Mouse (Mus musculus) gastrocnemius, adult 8-10 months (tissue): ENCODE results near the gene Usp6nl. TPM values are rescaled to one million over a fixed set of nuclear protein-coding genes. Genes with fewer than 3 reads are reported as not detected.

ENCODE experiments used
- DNase-seq, 2 experiments: peaks; one replicate each; pipeline ENCODE4 v3.0.0; 2022; ENCODE audit warnings: low spot score in 2 of 2
- total RNA-seq, 4 experiments: library from RNA; stranded (reverse); gene quantifications; 2 replicates each; pipeline ENCODE4 v1.2.4; 2022

Usp6nl gene
- total RNA-seq, 4 experiments from 2014 or later: 2.5 to 3.4 (median 2.8) TPM

DNA sequence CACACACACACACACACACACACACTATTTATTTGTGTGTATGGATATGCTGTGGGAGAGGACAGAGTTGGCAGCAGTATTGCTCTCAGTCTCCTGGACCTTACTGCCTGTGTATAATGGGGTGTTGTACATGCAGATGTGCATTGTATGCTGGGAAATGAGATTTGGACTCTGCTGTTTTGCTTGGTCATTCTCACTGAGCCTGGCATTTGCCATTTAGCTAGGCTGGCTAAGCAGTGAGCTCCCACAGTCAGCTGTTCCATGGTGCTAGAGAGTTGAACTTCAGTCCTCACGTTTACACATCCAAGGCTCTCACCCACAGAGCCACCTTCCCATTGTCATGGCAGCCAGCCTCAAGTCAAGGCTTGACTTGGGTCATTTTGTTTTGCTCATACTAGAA lies 90.2 kb downstream of the Usp6nl start:
- DNase-seq: no peak

DNA sequence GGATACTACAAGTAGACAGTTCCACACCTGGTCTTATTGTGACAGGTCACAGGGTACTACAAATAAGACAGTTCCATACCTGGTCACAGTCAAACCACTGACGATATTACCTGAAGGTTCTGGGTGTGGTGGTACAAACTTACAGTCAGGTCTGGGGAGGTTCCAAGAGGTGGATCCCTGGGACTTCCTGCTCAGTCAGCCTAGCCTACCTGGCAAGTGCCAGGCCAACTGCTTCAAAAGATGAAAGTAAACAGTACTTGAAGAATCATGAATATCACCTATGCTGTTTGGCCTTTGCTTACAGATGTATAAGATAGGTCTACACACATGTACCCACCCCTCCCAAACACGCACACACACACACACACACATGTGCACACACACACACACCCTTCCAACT lies 91.3 kb downstream of the Usp6nl start:
- DNase-seq: no peak

DNA sequence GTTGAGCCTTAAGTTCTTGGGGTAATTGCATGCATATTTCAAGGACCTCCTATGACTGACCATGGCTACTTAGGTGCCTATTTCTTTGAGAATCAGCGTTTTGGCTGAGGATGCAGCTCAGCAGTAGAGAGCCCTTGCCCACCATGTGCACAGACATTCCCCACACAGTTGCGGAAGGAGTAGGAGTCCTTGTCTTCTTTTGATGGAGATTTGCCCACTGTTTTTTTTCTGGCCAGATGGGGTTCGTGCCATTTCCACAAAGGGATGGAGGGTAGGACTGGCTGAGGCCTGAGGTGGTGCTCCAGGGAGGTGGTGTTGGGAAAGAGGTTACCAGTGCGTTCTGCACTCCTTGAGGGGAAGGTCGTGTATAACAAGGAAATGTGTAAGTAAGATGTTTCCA lies 91.9 kb downstream of the Usp6nl start:
- DNase-seq: no peak

DNA sequence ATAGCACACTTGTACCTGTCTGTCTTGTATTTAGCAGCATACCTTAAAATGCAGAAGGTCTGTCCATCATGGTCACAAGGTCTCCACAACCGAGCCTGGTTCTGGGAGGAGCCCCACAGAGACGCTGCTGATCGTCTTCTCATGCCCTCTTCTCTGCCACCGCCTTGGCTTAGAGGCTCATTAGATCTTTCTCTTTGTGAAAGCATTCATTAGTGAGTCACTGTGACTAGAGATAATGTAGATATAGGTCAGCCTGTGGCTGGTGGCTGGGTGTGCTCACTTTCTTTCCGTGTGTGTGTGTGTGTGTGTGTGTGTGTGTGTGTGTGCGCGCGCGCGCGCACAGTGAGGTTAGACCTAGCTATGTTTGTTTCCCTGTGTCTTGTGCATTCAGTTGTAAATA lies 94.7 kb downstream of the Usp6nl start:
- no peak for DNase-seq

DNA sequence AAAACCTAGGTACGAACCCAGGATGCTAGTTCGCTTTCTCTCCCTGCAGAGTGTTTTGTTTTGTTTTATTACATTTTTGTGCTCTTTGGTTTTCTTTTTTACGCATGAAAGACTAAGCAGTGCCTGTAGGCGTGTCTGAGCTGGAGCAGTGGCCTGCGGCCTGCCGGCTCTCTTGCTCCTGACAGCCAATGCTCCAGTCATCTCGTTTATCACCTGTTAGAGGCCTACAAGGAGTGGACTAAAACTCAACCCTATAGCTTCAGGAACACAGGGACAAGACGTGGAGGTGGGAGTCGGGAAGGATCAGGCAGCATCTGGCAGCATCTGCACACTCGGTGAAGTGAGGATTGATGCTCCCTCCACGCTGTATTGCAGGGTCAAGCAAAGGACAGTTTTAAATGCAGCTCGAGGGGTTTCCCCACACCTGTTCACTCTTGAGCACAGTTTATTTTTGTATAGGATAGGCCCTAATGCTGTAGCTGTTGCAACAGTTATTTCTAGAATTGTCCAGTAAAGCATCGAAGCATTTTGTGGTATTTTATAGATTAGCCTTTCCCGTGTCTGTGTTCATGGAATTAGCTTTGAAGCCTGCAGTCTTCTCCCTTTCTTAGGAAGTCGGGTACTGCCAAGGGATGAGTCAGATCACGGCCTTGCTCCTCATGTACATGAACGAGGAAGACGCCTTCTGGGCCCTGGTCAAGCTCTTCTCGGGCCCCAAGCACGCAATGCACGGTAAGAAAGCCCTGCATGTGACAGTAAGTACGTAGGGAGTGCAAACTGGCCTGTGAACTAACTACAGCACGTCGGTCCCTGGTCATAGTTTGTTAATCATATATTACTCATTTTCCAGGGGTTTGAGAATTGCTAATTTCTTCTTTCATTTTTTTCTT lies 101.4 kb downstream of the Usp6nl start:
- DNase-seq: no peak

DNA sequence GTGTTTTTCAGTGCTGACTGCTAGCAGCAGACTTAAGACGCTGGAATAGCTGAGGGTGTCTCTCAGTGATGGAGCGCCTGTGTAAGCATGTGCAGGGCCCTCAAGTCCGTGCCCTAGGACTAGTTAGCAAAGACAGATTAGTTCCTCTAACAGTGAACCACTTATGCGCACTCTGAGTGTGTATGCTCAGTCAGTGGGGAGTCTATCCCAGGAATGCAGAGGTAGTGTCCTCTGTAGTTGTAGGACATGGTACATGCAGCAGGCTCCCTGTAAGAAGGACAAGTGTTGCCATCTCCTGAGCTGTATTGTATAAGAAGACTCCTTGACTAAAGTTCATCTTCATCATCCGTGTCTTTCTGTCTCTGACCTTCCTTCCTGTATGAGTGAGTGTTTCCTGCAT lies 102.4 kb downstream of the Usp6nl start:
- DNase-seq: no peak

DNA sequence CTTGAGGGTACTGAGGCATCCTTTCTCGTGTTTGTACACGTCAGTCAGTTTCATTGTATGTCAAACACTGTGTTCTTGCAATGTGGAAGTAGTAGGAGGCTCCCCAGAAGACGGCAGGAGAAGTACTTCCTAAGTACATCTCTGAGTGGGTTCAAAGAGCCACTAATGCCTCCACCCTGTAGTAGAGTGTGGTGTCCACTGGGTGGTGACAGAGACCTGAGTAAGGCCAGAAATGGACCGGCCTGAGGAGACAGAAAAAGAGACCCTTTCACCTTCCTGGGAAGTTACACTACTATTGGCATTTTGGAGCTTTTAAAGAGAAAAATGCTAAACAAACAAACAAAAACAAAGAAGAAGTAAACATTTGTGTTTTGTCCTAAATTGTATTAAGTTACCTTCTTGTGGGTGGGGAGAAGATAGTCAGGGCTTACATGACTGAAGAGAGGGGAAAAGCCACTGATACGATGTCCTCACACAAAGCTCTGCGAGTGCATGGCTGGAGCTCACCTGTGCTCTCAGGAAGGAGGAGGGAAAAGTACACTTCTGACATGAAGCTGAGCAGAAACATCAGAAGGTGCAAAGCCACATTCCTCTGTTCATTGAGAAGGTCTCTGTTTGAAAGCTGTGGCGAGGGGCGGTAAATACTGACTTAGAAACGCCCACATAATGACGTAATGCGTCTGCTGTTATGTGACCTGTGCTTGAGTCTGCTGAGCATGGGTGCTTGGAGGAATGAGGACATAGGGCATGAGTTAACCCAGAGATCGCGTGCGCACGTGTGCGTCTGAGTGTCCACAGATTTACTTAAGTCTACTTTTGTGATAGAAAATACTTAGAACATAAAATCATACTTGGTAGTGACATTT lies 113.9 kb downstream of the Usp6nl start:
- DNase-seq: no peak

DNA sequence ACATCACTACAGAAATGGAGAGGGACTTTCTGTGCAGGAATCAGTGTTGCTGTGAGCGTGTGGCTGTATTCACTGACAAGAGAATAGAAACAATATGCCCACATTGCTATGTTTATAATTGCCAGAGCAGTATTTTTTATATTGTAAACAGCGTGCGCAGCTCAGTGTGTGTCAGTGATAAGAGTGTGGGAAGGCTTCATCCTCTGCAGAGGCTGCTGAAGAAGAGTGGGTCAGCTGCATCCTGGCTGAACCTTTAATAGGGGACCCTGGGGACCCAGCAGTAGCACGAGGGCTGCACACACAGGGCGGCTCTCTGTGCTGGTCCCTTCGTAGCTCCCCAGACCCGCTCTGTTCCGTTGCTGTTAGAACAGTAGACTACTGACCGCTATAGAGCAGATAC lies 119.2 kb downstream of the Usp6nl start:
- no peak for DNase-seq

DNA sequence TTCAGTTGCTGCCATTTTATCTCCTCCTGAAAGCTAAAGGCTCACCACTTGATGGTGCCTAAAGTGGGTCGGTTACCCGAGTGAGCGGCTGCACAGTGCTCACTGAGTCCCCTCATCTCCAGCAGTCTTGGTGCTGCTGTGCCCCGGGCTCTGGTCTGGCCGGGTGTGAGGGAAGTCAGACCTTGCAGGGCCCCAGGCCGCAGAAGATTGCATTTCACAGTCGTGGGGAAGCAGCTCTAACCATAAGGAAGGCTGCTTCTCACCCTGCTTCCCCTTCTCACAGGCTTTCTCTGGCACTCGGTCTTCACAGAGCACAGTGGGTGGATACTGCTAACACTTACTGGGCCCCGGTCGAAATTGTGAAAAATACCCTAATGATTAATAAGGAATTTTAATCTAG lies 119.8 kb downstream of the Usp6nl start:
- no peak for DNase-seq

DNA sequence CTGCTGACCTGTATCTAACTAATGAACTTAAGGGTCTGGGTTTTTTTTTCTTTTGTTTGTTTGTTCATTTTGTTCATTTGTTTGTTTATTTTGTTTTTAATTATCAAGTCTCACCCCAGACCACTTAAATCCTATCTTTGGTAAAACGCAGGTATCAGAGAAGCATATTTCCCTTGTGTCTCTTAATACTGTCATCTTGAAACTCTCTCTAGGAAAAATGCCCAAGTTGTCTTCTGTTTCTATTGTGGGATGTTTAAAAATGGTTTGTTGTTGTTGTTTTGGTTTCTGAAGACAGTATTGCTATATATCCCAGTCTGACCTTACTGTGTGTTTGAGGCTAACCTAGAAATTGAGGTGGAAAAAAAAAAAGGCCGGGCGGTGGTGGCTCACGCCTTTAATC lies 121.5 kb downstream of the Usp6nl start:
- DNase-seq: no peak

DNA sequence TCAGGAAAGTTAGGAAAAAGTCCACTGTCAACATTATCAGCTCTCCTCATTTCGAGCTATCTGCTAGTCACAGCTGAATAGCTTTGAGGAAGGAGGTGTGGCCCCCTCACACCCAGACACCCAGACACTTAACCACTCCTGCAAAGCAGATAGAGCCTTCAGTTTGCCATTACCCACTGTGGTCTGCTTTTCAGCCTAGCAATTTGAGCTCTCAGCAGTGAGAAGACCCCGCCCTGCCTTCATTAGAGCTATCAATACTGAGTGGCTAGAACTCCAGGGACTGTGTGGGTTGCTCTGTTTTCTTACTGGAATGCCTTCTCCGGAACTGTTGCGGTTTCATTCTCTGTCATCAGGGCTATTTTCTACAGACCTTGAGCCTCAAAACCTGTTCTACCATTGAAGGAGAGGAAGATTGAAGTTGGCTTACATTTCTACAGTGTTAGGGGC lies 122.3 kb downstream of the Usp6nl start:
- DNase-seq: no peak

DNA sequence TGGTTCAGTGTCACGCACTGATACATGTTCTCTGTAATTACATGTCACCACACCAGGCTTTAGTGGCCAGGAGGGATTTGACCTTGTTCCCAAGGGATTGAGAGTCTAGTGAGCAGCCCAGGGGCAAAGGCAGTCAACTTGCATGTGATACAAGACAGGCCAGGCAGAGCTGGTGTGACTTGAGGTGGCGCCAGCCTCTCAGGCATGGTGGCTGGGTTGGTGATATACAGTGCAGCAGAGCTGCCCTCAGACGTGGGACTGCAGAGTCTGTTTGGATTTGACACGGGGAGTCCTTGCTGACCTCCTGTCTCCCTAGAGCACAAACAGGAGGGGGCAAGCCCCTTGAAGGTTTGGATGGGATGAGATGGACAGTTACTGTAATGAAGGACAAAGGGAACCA lies 123.4 kb downstream of the Usp6nl start:
- DNase-seq: no peak

DNA sequence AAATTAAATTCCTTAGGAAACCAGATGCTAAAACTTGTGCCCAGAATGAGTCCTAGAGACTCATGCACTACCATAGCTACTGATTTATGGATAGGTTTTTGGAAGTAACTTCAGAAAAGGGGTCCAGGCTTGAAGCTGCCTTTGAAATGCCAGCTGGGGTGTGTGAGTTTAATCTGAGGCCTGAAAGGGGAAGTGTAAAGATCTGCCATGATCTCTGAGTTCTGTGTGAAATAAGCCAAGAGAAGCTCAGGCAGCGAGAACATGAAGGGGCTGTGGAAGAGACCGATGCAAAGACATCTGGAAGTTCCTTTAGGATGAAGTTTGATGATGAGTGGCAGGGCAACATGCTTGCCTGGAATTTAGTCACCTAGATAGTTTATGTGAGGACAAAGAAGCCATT lies 126.4 kb downstream of the Usp6nl start:
- DNase-seq: no peak

DNA sequence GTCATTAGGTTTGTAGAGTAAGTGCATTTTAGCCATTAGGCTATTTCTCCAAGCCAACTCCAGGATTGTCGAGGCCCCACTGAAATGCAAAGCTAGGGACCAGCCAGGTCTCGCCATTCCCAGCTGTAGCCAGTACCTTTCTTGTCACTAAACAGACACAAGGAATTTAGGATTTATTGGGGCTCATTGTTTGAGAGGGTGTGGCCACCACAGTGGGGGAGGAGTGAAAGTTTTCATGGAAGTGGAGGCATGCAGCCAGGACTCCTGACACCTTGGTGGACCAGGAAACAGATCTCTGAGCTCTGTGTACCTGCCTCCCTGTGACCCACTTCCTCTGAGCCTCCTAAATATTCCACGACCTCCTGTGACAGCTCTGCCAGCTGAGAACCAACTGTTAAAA lies 127.2 kb downstream of the Usp6nl start:
- DNase-seq: no peak

DNA sequence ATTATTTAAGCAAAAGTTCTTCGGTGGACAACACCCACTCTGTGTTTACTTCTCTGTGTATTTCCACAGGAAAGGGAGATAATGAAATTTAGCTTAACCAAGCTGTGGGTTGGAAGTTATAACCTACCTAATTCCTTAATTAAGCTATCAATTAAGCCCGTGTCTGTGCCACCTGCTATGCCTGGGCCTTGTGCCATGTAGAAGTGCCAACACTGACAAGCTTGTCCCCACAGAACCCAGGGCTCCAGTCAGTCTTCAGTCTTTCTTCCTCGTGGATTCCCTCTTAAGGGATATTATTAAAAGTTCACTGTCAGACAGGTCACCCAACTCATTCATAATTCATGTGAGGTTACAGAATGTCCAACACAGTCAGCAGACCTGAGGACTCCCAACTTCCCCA lies 128.1 kb downstream of the Usp6nl start:
- DNase-seq: no peak

DNA sequence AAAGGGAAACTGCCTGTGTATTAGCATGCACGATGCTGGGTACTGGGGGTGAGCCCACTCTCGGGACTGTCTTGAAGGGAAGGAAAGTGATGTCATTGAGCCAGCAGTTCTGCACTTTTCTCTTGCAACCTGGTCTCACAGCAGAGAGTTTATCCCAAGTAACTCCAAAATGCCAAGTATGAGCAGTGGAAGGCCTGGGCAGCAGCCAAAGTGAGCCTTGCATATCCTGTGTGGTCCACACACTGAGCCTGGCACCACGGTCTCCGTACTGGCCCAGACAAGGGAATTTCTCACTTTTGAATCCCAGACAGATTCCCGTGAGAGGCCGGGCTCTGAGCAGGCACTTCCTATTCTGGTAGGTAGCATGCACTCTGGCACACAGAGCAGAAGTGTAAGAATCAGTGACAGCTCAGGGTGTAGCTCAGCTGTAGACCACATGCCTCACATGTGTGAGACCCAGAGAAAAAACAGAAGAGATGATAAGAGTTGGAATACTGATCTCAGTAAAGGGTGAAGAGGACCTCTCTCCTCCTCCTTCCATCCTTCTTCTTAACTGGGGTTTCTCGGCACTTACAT lies 132.6 kb downstream of the Usp6nl start:
- no peak for DNase-seq

DNA sequence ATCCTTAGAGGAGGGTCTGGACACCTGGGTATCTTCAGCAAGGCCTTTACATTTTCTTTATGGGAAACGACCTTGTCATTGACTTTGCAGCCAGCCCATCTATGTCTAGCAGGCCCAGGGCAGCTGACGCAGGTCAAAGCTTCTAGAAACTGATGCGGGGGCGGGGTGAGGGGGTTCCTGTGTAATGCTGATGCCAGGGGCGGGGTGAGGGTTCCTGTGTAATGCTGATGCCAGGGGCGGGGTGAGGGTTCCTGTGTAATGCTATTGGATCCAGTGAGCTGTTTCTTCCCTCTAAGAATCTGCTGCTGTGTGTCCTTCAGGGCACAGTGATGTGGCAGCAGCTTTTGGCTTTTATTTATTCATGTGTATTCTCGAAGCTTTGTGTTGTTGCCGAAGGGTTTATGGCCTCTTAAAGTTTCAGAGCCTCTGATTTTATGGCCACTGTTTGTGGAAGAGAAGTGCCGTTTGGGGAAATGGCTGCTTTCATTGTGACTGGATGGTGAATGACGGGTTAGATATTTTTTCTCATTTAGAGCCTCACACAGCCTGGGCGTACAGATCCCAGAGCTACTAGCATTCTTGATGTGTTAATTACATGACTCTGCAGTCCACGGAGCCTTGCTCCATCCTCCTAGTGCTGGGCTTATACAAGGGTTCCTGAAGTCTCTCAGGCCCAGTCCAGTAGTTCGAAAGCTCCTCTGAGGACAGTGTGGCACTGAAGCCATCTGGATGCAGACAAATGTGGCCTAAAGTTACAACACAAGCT lies 137.0 kb downstream of the Usp6nl start:
- peak in 1 of 2 experiments; percentile 12 for DNase-seq

DNA sequence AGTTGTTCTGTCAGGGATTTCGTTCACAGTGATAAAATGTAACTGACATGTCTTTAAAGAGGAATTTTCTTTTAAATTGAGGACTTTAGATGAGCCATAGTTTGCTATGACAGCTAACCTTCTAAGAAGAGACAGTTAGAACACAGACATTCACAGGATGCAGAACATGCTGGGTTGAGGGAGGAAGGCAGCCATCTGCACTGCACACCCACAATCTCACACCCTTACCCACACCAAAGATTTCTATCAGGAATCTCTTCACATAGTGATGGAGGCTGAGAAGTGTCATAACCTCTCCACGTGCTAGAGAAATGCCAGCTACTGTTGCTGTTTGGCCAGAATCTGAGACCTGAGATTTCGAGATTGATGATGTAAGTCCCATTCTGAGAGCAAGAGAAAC lies 139.8 kb downstream of the Usp6nl start:
- no peak for DNase-seq

DNA sequence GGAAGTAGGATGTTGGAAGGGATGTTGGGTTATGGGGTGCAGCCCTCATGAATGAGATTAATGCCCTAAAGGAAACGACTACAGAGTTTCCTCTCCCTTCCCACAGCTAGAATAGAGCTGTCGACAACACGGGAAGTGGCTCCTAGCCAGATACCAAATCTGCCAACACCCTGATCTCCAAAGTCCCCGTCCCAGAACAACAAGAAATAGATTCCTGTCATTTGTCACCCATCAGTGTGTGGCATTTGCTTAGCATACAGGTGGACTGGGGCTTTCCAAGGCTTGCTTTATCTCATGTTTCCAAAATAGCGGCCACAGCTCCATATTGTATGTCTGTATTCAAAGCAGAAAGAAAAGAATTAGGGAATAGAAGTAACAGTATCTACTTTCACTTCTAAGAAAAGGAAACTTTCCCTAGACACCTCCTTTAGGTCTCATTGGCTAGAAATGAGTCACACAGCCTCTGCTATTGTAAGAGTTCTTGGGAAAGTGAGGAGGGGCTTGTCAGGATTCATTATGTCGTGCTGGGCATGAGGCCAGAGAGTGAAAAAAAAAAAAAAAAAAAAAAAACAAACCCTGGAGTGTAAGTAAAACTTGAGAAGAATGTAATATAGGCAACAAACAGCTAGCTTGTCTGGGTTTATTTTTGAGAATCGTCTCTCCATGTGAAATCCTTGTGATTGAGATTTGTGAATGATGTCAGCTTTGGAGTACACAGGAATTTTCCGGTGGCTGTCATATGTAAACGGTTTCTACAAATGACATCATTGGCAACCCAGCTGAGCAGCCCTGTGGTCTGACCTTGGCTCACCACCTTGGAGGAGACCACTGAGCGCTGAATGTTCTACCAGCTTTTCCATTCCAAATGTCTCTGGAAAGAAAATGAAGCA lies 141.6 kb downstream of the Usp6nl start:
- no peak for DNase-seq

DNA sequence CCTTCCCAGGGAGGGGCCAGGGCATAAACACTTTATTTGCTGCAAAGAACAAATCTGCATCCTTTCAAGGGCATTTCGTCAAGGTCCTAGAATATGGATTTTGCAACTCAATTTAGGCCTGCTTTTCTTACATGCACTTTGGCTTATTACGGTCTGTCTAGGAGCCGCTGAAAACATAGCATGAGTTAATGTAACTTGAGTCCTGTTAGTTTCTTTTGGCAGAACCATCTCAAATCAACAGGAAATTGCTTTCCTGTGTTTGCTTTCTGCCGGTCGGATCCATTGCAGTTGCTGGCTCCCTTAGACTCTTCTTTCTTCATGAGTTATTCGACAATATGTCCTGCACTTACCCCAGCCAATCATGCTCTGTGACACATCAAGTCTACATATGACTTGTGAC lies 143.9 kb downstream of the Usp6nl start:
- DNase-seq: no peak
